Mouse (Mus musculus) skeletal muscle tissue, postnatal 0 days (tissue): ENCODE results near the gene Iqsec1. TPM values are rescaled to one million over a fixed set of nuclear protein-coding genes. Genes with fewer than 3 reads are reported as not detected.

ENCODE experiments used
- microRNA-seq, 2 experiments: library from miRNA; unstranded; fragments of <30 nt; microRNA quantifications; one replicate each; pipeline ENCODE4; 2016
- polyA plus RNA-seq: library from polyadenylated mRNA; unstranded; fragments of >200 nt; fragmentation: Nextera tagmentation; extraction: Ambion mirVana; gene quantifications from 2 replicates; pipeline ENCODE4 v1.2.1, GENCODE M21; 2015

Iqsec1 gene
- 9.8 and 10.3 TPM in 2 replicates for polyA plus RNA-seq

GRCm38 (mm10) chr6:90988648-90989317 lies at the start of gene Iqsec1:
Gene Iqsec1, minus strand, starts transcription at chr6:90988685.

Small RNAs within 50 kb of the gene (microRNA-seq; reads per million reads assigned to microRNA genes)
- gene Gm24816: 0 reads per million in 2 experiments

Other genes starting within 250 kb of the Iqsec1 start
- 5.2 and 7.5 TPM in 2 replicates for gene Nup210, start 128.1 kb upstream of the Iqsec1 start, polyA plus RNA-seq
- 8.1 and 10.8 TPM in 2 replicates for gene Hdac11, start 168.0 kb upstream of the Iqsec1 start, polyA plus RNA-seq
- gene Fbln2, start 223.8 kb upstream of the Iqsec1 start, polyA plus RNA-seq: 80.3 and 82.6 TPM in 2 replicates